Mouse (Mus musculus) heart, adult 2 months (tissue): ENCODE data around the gene Pofut2.

Experiments used
- CTCF ChIP-seq: fragments of 200-600 bp; IDR thresholded peaks from 2 replicates; pipeline ENCODE4 v1.8.1; 2022; ENCODE audit warnings: antibody characterized with exemption, mild to moderate bottlenecking, moderate library complexity
- POLR2A ChIP-seq: fragments of 200-500 bp; IDR thresholded peaks from 2 replicates; pipeline ENCODE4 v1.6.1; 2011; ENCODE audit warnings: mild to moderate bottlenecking, low read depth, low read length, control low read depth; ENCODE audit not compliant: insufficient read depth

- TF ChIP-seq POLR2A (no peak), CTCF (no peak)
Measured at GRCm38 (mm10) chr10:77225414-77225813, 33.6 kb upstream of the Pofut2 start.
